Mouse (Mus musculus): ENCODE measurements around the gene Pld4. TPM values are rescaled to one million over a fixed set of nuclear protein-coding genes. Genes with fewer than 3 reads are reported as not detected.

The Pld4 gene
- polyA plus RNA-seq, 2 experiments: 13.3 to 14.7 TPM

DNA sequence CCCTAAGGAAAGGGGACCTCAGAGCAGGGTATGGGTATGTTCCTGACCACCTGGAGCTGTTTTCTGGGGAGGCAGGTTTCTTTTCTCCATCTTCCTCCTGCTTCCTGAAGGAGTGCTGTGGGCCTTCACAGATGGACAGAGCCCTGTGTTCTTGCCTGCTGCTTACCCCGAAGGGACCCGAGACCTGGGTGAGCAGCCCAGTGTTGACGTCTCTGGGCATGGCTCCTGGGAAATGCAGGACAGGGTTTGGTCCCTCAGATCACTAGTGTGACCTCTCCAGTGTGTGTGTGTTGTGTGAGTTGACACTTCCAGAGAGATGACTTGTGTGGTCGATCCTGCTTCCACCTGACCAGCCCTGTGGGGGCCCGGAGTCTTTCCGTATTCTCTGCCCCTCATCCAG is 37.0 kb upstream of the Pld4 start:
- TF ChIP-seq CTCF (IDR thresholded peaks at IDR 0.05; ENCODE audit: low read depth): no peak
- TF ChIP-seq EP300 (IDR thresholded peaks at IDR 0.05; ENCODE audit: low read depth): no peak
- Histone ChIP-seq H3K9me3 (ENCODE audit: control insufficient read depth, low read length) (no peaks in the 10 kb centered on the region), H3K36me3 (replicated peaks; ENCODE audit: control insufficient read depth, insufficient read depth, low read depth) (no peaks in the 10 kb centered on the region), H3K9ac (replicated peaks) (no peak overlapping the region), H3K27ac (no peak overlapping the region), H3K4me2 (ENCODE audit: low read depth) (no peak overlapping the region), H3K4me3 (ENCODE audit: insufficient read depth in 1 of 2, low read depth in 2 of 2, low read length in 2 of 2) (no peak overlapping the region), H3K4me1 (replicated peaks; ENCODE audit: control insufficient read depth in 2 of 2, insufficient read depth in 2 of 2, low read length in 1 of 2) (no peaks in the 10 kb centered on the region; a peak in 1 of 4 replicates), H3K27me3 (ENCODE audit: control insufficient read depth, insufficient read depth, low read length) (peaks cover 30% of the 10 kb centered on the region)
- ATAC-seq (ENCODE audit: insufficient read depth) (no peak), DNase-seq (ENCODE audit: low read depth in 3 of 3, low spot score in 3 of 3) (no peak)
- 71% methylated on average over 6 of the region's 6 CpGs for WGBS (ENCODE audit: insufficient replicate concordance)

DNA sequence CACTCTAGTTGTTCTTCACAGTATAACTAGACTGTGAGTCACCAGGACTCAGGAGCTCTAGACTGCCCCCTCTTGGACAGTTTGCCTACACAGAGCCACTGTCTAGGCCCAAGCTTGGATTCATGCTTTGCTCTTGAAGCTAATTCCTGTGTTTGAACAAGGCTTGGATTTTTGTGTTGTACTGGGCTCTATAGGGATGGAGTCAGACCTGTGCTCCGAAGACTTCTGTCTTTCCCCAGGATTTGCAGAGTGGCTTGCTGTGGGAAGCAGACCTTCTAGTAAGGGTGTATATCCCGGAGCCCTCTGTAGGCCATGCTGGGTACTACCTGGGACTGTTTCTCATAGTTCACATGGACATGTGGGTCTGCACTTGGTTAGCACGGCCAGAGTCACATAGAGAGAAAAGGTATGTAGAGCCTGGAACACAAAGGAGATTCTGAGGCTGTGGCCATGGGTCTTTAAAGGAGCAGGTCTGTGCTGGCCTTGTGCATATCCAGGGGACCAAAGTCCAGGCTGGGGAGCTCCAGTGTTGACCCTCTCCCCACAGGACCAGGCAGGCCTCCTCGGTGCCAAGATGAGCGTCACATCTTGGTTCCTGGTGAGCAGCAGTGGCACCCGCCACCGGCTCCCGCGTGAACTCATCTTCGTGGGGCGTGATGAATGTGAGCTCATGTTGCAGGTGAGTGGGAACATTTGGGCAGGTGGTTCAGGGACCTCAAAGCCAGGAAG is 36.2 kb upstream of the Pld4 start:
- TF ChIP-seq CTCF (IDR thresholded peaks at IDR 0.05; ENCODE audit: low read depth): peak; percentile 64
- TF ChIP-seq EP300 (IDR thresholded peaks at IDR 0.05; ENCODE audit: low read depth): no peak

DNA sequence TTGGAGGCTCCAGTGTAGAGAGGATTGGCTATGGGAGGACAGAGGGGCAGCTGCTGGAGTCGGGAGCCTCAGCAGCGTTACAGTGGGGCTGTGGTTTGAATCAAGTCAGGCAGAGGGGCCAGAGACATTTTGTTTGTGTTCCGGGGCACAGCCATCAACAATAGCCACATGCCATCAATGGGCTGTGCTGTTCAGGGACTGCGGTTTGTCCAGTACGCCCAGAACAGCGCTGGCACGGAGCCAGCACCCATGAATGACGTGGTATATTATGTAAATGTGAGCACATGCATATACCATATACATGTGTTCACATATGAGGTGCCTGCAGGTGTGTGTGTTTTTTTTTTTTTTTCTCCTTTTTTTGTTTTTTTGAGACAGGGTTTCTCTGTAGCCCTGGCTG is 32.7 kb upstream of the Pld4 start:
- TF ChIP-seq EP300 (IDR thresholded peaks at IDR 0.05; ENCODE audit: low read depth): no peak
- no peak for TF ChIP-seq CTCF (IDR thresholded peaks at IDR 0.05; ENCODE audit: low read depth)
- no peaks in the 10 kb centered on the region for H3K9me3 ChIP-seq (ENCODE audit: control insufficient read depth, low read length)

More for the DNA sequence above, 36.2 kb upstream of the Pld4 start:
- Histone ChIP-seq H3K9ac (replicated peaks) (no peak overlapping the region), H3K27ac (no peak overlapping the region), H3K4me2 (ENCODE audit: low read depth) (no peak overlapping the region), H3K4me1 (replicated peaks; ENCODE audit: control insufficient read depth in 2 of 2, insufficient read depth in 2 of 2, low read length in 1 of 2) (no peaks in the 10 kb centered on the region; a peak in 1 of 4 replicates), H3K27me3 (ENCODE audit: control insufficient read depth, insufficient read depth, low read length) (peaks cover 30% of the 10 kb centered on the region), H3K9me3 (ENCODE audit: control insufficient read depth, low read length) (no peaks in the 10 kb centered on the region), H3K36me3 (replicated peaks; ENCODE audit: control insufficient read depth, insufficient read depth, low read depth) (no peaks in the 10 kb centered on the region), H3K4me3 (ENCODE audit: insufficient read depth in 1 of 2, low read depth in 2 of 2, low read length in 2 of 2) (no peak overlapping the region)
- 60% methylated on average over 11 of the region's 11 CpGs for WGBS (ENCODE audit: insufficient replicate concordance)
- ATAC-seq (ENCODE audit: insufficient read depth) (peak; percentile 13; the same call in 1 of the 2 replicates), DNase-seq (ENCODE audit: low read depth in 3 of 3, low spot score in 3 of 3) (peak in 2 of 3 experiments; percentile 20 to 28)

DNA sequence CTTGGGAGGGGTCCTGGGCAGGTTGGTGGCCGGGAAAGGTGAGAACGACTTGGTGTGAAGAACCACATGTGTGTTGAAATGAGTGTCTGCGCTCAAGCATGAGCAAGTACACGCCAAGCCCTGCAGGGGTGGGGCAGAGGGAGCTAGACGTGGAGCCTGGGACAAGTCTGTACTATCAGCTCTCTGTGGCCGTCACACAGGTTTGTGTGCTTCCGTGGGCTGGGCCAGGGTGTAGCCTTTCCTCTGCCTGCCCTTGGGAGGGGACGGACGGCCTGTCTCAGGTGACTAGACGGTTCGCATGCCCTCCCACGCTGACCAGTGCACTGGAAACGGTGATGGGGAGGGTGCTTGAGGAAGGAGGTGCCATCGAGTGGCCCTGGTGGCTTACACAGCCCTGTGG is 29.6 kb upstream of the Pld4 start:
- Histone ChIP-seq H3K9me3 (ENCODE audit: control insufficient read depth, low read length) (no peaks in the 10 kb centered on the region), H3K4me3 (ENCODE audit: insufficient read depth in 1 of 2, low read depth in 2 of 2, low read length in 2 of 2) (no peak overlapping the region), H3K36me3 (replicated peaks; ENCODE audit: control insufficient read depth, insufficient read depth, low read depth) (no peaks in the 10 kb centered on the region), H3K4me1 (replicated peaks; ENCODE audit: control insufficient read depth in 2 of 2, insufficient read depth in 2 of 2, low read length in 1 of 2) (no peaks in the 10 kb centered on the region), H3K4me2 (ENCODE audit: low read depth) (no peak overlapping the region), H3K27me3 (ENCODE audit: control insufficient read depth, insufficient read depth, low read length) (no peaks in the 10 kb centered on the region), H3K27ac (no peak overlapping the region), H3K9ac (replicated peaks) (no peak overlapping the region)
- ATAC-seq (ENCODE audit: insufficient read depth) (no peak), DNase-seq (ENCODE audit: low read depth in 3 of 3, low spot score in 3 of 3) (no peak)
- WGBS (ENCODE audit: insufficient replicate concordance): 56% methylated on average over 14 of the region's 14 CpGs
- TF ChIP-seq EP300 (IDR thresholded peaks at IDR 0.05; ENCODE audit: low read depth): no peak
- no peak for TF ChIP-seq CTCF (IDR thresholded peaks at IDR 0.05; ENCODE audit: low read depth)

More for the DNA sequence above, 32.7 kb upstream of the Pld4 start:
- DNase-seq (ENCODE audit: low read depth in 3 of 3, low spot score in 3 of 3) (no peak), ATAC-seq (ENCODE audit: insufficient read depth) (no peak)
- H3K4me2 ChIP-seq (ENCODE audit: low read depth): no peak overlapping the region
- H3K9ac ChIP-seq (replicated peaks): no peak overlapping the region
- WGBS (ENCODE audit: insufficient replicate concordance): 65% methylated on average over 8 of the region's 8 CpGs
- H3K36me3 ChIP-seq (replicated peaks; ENCODE audit: control insufficient read depth, insufficient read depth, low read depth): no peaks in the 10 kb centered on the region
- H3K27me3 ChIP-seq (ENCODE audit: control insufficient read depth, insufficient read depth, low read length): peaks cover 7% of the 10 kb centered on the region
- no peaks in the 10 kb centered on the region for H3K4me1 ChIP-seq (replicated peaks; ENCODE audit: control insufficient read depth in 2 of 2, insufficient read depth in 2 of 2, low read length in 1 of 2)
- H3K4me3 ChIP-seq (ENCODE audit: insufficient read depth in 1 of 2, low read depth in 2 of 2, low read length in 2 of 2): no peak overlapping the region
- no peak overlapping the region for H3K27ac ChIP-seq

DNA sequence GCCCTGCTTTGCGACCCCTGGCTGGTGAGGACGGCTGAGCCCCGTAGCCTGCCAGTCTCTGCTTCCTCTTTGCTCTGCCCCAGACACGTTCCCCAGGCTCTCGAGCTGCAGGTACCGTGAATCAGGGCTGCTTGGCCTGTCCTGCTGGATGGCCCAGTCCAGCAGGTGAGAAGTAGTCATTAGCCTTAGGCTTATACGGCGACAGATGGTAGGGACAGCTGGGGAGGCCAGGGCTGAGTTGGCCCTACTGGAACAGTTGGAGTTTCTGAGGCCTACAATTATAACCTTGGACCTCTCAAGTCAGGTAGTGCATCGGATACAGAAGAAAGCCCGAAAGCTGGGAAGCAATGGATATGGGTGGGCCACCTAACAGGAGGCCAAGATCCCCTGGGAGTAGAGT is 27.9 kb upstream of the Pld4 start:
- no peaks in the 10 kb centered on the region for H3K4me1 ChIP-seq (replicated peaks; ENCODE audit: control insufficient read depth in 2 of 2, insufficient read depth in 2 of 2, low read length in 1 of 2)
- H3K27me3 ChIP-seq (ENCODE audit: control insufficient read depth, insufficient read depth, low read length): no peaks in the 10 kb centered on the region
- 65% methylated on average over 10 of the region's 10 CpGs for WGBS (ENCODE audit: insufficient replicate concordance)
- no peak overlapping the region for H3K9ac ChIP-seq (replicated peaks)
- H3K27ac ChIP-seq: no peak overlapping the region
- H3K4me2 ChIP-seq (ENCODE audit: low read depth): no peak overlapping the region
- H3K36me3 ChIP-seq (replicated peaks; ENCODE audit: control insufficient read depth, insufficient read depth, low read depth): no peaks in the 10 kb centered on the region
- ATAC-seq (ENCODE audit: insufficient read depth) (no peak), DNase-seq (ENCODE audit: low read depth in 3 of 3, low spot score in 3 of 3) (no peak)
- no peak overlapping the region for H3K4me3 ChIP-seq (ENCODE audit: insufficient read depth in 1 of 2, low read depth in 2 of 2, low read length in 2 of 2)
- no peaks in the 10 kb centered on the region for H3K9me3 ChIP-seq (ENCODE audit: control insufficient read depth, low read length)
- TF ChIP-seq CTCF (IDR thresholded peaks at IDR 0.05; ENCODE audit: low read depth) (no peak), EP300 (IDR thresholded peaks at IDR 0.05; ENCODE audit: low read depth) (no peak)
